Mouse (Mus musculus) stomach, embryonic 15.5 days (tissue): ENCODE results near the gene Tmem161a. TPM values are rescaled to one million over a fixed set of nuclear protein-coding genes. Genes with fewer than 3 reads are reported as not detected.

Source experiments
- ATAC-seq: fragments of 200-750 bp; cut with Nextera tagmentation; 2 replicates; pipeline ENCODE4 v1.8.0; 2017; ENCODE audit warnings: low read depth, moderate number of reproducible peaks, moderate TSS enrichment; ENCODE audit not compliant: insufficient read depth, low FRiP score
- H3K27ac ChIP-seq: fragments of 300-500 bp; sonication (generic); 2 replicates; pipeline ENCODE4 v1.5.1; 2015; ENCODE audit warnings: mild to moderate bottlenecking, inconsistent platforms
- H3K27me3 ChIP-seq: fragments of 300-500 bp; sonication (generic); replicated peaks from 2 replicates; pipeline ENCODE4 v1.6.1; 2015; ENCODE audit warnings: inconsistent platforms
- H3K36me3 ChIP-seq: fragments of 300-500 bp; sonication (generic); 2 replicates; pipeline ENCODE4 v1.6.1; 2015; ENCODE audit warnings: inconsistent platforms
- H3K4me1 ChIP-seq: fragments of 300-500 bp; sonication (generic); 2 replicates; pipeline ENCODE4 v1.6.1; 2015; ENCODE audit warnings: inconsistent platforms
- H3K4me2 ChIP-seq: fragments of 300-500 bp; sonication (generic); 2 replicates; pipeline ENCODE4 v1.6.1; 2015; ENCODE audit warnings: mild to moderate bottlenecking, inconsistent platforms
- H3K4me3 ChIP-seq: fragments of 300-500 bp; sonication (generic); replicated peaks from 2 replicates; pipeline ENCODE4 v1.5.1; 2015; ENCODE audit warnings: inconsistent platforms
- H3K9ac ChIP-seq: fragments of 300-500 bp; sonication (generic); 2 replicates; pipeline ENCODE4 v1.6.1; 2015; ENCODE audit warnings: inconsistent platforms
- H3K9me3 ChIP-seq: fragments of 300-500 bp; sonication (generic); 2 replicates; pipeline ENCODE4 v1.6.1; 2016; ENCODE audit warnings: inconsistent platforms
- WGBS: fragments of 180-500 bp; shearing (Covaris S2); methylation state at CpG from one replicate; pipeline ENCODE4 v1.1.7; 2015; 5-methylcytosine and 5-hydroxymethylcytosine counted together
- polyA plus RNA-seq: library from polyadenylated mRNA; unstranded; fragments of >200 nt; fragmentation: Nextera tagmentation; extraction: Ambion mirVana; gene quantifications from 2 replicates; pipeline ENCODE4 v1.2.1, GENCODE M21; 2015

Tmem161a gene
- polyA plus RNA-seq, 1 experiment from 2014 or later: 54.4 TPM

DNA sequence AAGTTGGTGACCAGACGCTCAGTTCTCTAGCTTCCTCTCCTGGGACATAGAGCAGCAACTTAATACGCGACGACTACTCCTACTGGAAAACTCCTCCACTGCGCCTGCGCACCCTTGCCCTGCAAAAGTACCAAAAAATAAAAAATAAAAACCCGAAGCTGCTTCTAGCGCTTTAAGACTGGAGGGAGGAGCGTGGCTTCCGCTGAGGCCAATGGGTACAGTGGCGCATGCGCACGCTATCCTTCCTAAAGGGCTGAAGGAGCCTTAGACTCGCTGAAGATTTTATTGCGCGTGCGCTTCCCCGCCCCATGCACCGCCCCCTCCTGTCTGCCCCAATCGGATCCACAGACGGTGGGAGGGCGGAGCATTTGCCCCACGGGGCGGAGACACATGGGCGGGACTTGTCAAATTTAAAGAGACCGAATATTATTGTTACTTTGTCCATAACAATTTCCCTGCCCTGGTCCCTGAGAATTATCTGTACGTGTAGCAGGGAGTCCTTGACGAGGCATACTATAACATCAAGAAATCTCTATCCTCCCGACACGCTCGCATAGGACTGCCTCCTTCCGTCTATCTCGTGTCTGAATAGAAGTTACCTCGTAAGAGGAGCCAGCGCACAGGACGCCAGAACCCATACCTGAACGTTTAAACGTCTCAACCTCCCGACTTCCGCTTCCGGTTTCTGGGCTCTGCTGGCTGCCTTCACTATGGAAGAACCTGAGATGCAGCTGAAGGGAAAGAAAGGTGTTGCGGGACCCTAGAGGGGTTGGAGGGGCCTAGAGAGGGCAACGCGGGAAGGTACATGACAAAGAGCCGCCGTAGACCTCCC is 32.9 kb upstream of the Tmem161a start, which contains the start of the genes Rfxank, Borcs8 and Mef2b:
Rfxank (minus strand) TSS at position 129 of the 832 bp plus-strand sequence.
Borcs8 (plus strand) TSS at position 474 of the 832 bp plus-strand sequence.
Mef2b (plus strand) TSS at position 686 of the 832 bp plus-strand sequence.
- H3K27me3 ChIP-seq: no peaks in the 10 kb centered on the region
- under 1% methylated on average over 46 of the region's 46 CpGs for WGBS
- peak within 1 kb of the TSS; percentile 73 for H3K9ac ChIP-seq
- ATAC-seq: peak; percentile 97
- H3K36me3 ChIP-seq: peaks cover 29% of the 10 kb centered on the region
- H3K4me3 ChIP-seq: peak within 1 kb of the TSS; percentile 81
- peaks cover 16% of the 10 kb centered on the region for H3K4me1 ChIP-seq
- H3K9me3 ChIP-seq: no peaks in the 10 kb centered on the region
- peak within 1 kb of the TSS; percentile 84 for H3K27ac ChIP-seq
- peak within 1 kb of the TSS; percentile 70 for H3K4me2 ChIP-seq

DNA sequence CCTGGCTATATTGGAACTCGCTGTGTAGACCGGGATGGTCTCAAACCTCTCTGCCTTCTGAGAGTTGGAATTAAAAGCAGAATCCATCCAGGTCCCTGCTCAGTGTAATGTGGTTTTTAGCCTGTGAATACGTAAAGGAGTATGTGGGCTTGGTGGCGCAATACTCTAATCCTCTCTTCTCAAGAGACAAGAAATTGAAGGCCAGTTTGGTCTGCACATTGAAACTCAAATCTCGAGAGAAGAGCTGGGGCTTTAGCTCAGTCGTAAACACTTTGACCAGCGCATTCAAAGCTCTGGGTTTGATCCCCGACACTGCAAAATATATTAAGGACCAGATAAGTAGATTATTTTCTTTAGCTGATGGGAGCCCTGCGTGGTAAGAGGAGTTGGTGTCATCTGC is 32.2 kb upstream of the Tmem161a start:
- H3K27ac ChIP-seq: peak overlapping the region; percentile 84
- peak overlapping the region; percentile 73 for H3K9ac ChIP-seq
- peaks cover 27% of the 10 kb centered on the region for H3K36me3 ChIP-seq
- ATAC-seq: no peak
- H3K27me3 ChIP-seq: no peaks in the 10 kb centered on the region
- H3K9me3 ChIP-seq: no peaks in the 10 kb centered on the region
- peak overlapping the region; percentile 81 for H3K4me3 ChIP-seq
- H3K4me2 ChIP-seq: peak overlapping the region; percentile 70
- H3K4me1 ChIP-seq: peaks cover 16% of the 10 kb centered on the region
- 8% methylated on average over 9 of the region's 9 CpGs for WGBS

GRCm38 (mm10) chr8:70147678-70148607 is 24.2 kb upstream of the Tmem161a start:
- no peak for ATAC-seq
- Histone ChIP-seq H3K27ac (no peak overlapping the region), H3K9me3 (no peaks in the 10 kb centered on the region), H3K36me3 (peaks cover 21% of the 10 kb centered on the region), H3K9ac (no peak overlapping the region), H3K27me3 (no peaks in the 10 kb centered on the region), H3K4me2 (no peak overlapping the region), H3K4me1 (0 out of 2 replicates have a peak, but pooled peaks cover 8% of the 10 kb centered on the region), H3K4me3 (no peak overlapping the region)
- 78% methylated on average over 7 of the region's 7 CpGs for WGBS

DNA sequence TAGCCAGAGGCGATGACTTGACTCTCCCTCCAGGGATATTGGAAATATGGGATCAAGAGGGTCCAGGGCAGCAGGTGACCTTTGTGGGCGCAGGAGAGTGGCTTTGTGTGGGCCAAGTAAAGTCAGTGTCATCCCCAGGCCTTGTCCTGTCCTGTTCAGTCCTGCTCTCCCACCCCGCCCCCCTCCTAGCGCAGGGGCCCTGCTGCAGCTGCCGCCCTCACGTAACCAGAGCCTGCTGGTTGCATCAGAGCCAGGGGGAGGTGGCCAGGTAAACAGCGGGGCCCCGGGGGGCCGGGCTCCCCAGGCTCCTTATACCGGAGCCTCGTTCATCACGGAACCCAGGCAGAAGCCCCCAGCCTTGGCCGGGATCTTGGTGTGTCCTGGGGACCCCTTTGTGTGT is 22.0 kb upstream of the Tmem161a start:
- H3K27me3 ChIP-seq: no peaks in the 10 kb centered on the region
- no peak overlapping the region for H3K4me3 ChIP-seq
- peaks cover 13% of the 10 kb centered on the region; the same call in 1 of the 2 replicates for H3K36me3 ChIP-seq
- WGBS: 14% methylated on average over 13 of the region's 13 CpGs
- H3K4me1 ChIP-seq: 0 out of 2 replicates have a peak, but pooled peaks cover 8% of the 10 kb centered on the region
- H3K27ac ChIP-seq: no peak overlapping the region
- H3K9ac ChIP-seq: no peak overlapping the region
- H3K9me3 ChIP-seq: no peaks in the 10 kb centered on the region
- 0 out of 2 replicates have a peak overlapping the region, but pooled peaks have one; percentile 2 for H3K4me2 ChIP-seq
- no peak for ATAC-seq

- no peak overlapping the region for H3K9ac ChIP-seq
- no peaks in the 10 kb centered on the region for H3K36me3 ChIP-seq
- WGBS: 11% methylated on average over 13 of the region's 22 CpGs
- 0 out of 2 replicates have a peak, but pooled peaks cover 8% of the 10 kb centered on the region for H3K4me1 ChIP-seq
- H3K27ac ChIP-seq: no peak overlapping the region
- H3K27me3 ChIP-seq: no peaks in the 10 kb centered on the region
- no peaks in the 10 kb centered on the region for H3K9me3 ChIP-seq
- peak; percentile 93 for ATAC-seq
- H3K4me3 ChIP-seq: no peak overlapping the region; the same call in 1 of the 2 replicates
- H3K4me2 ChIP-seq: peak overlapping the region; percentile 39; the same call in 1 of the 2 replicates
Observed at GRCm38 (mm10) chr8:70152537-70153257, 19.5 kb upstream of the Tmem161a start.

DNA sequence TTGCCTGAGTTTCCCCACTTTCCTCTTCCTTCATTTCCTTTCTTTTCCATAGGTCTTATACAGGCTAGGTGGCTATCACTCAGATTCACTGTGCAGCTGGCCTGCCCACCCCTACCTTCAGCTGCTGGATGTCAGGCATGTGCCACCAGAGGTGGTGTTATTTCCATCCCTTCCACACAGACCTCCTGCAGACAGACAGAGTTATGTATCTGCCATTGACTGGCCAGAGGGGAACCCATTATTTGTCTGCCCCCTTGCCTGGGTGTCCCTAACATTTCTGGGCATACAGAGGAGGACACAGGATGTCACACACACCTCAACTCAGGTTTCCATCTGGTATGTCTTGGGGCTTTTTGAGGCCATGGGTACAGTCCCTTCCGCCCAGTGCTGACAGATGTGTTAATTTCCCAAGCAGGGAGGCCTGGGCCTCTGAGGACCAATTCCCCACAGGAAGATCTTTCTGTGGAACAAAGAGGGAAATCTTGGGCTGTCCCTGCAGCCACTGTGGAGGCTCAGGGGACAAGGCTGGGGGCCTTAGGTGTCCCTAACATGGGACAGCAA is 14.8 kb upstream of the Tmem161a start:
- Histone ChIP-seq H3K4me1 (0 out of 2 replicates have a peak, but pooled peaks cover 9% of the 10 kb centered on the region), H3K36me3 (no peaks in the 10 kb centered on the region), H3K9me3 (no peaks in the 10 kb centered on the region), H3K4me2 (no peak overlapping the region), H3K27ac (no peak overlapping the region), H3K4me3 (no peak overlapping the region), H3K9ac (no peak overlapping the region), H3K27me3 (no peaks in the 10 kb centered on the region; the same call in 1 of the 2 replicates)
- WGBS: 89% methylated on average over 1 of the region's 1 CpGs
- ATAC-seq: no peak

- peak; percentile 90 for ATAC-seq
- Histone ChIP-seq H3K36me3 (no peaks in the 10 kb centered on the region), H3K4me3 (peak overlapping the region; percentile 48), H3K9me3 (no peaks in the 10 kb centered on the region), H3K27ac (no peak overlapping the region), H3K27me3 (no peaks in the 10 kb centered on the region; the same call in 1 of the 2 replicates), H3K9ac (no peak overlapping the region), H3K4me2 (peak overlapping the region; percentile 83), H3K4me1 (0 out of 2 replicates have a peak, but pooled peaks cover 6% of the 10 kb centered on the region)
- WGBS: 9% methylated on average over 40 of the region's 40 CpGs
Observed at GRCm38 (mm10) chr8:70158069-70158853, 13.9 kb upstream of the Tmem161a start.

GRCm38 (mm10) chr8:70159211-70159610 is 12.9 kb upstream of the Tmem161a start:
- WGBS: 81% methylated on average over 4 of the region's 4 CpGs
- Histone ChIP-seq H3K4me1 (0 out of 2 replicates have a peak, but pooled peaks cover 6% of the 10 kb centered on the region), H3K4me3 (no peak overlapping the region), H3K4me2 (0 out of 2 replicates have a peak overlapping the region, but pooled peaks have one; percentile 83), H3K36me3 (no peaks in the 10 kb centered on the region), H3K27ac (no peak overlapping the region), H3K9ac (no peak overlapping the region), H3K27me3 (no peaks in the 10 kb centered on the region; the same call in 1 of the 2 replicates), H3K9me3 (no peaks in the 10 kb centered on the region)
- no peak for ATAC-seq

GRCm38 (mm10) chr8:70160015-70160414 is 12.1 kb upstream of the Tmem161a start:
- Histone ChIP-seq H3K9ac (no peak overlapping the region), H3K9me3 (no peaks in the 10 kb centered on the region)
- 51% methylated on average over 13 of the region's 13 CpGs for WGBS

GRCm38 (mm10) chr8:70163316-70163715 is 8.8 kb upstream of the Tmem161a start:
- H3K4me3 ChIP-seq: no peak overlapping the region
- H3K36me3 ChIP-seq: no peaks in the 10 kb centered on the region
- no peak overlapping the region for H3K9ac ChIP-seq
- H3K4me1 ChIP-seq: peaks cover 11% of the 10 kb centered on the region; the same call in 1 of the 2 replicates
- WGBS: 75% methylated on average over 3 of the region's 3 CpGs
- H3K27ac ChIP-seq: no peak overlapping the region
- peaks cover 7% of the 10 kb centered on the region; the same call in 1 of the 2 replicates for H3K27me3 ChIP-seq
- no peak overlapping the region for H3K4me2 ChIP-seq
- no peak for ATAC-seq
- no peaks in the 10 kb centered on the region for H3K9me3 ChIP-seq

More at GRCm38 (mm10) chr8:70160015-70160414, 12.1 kb upstream of the Tmem161a start:
- Histone ChIP-seq H3K4me1 (0 out of 2 replicates have a peak, but pooled peaks cover 6% of the 10 kb centered on the region), H3K27ac (no peak overlapping the region), H3K4me2 (no peak overlapping the region), H3K4me3 (no peak overlapping the region), H3K27me3 (no peaks in the 10 kb centered on the region; the same call in 1 of the 2 replicates), H3K36me3 (no peaks in the 10 kb centered on the region)
- ATAC-seq: no peak
